Mouse (Mus musculus): ENCODE measurements around the gene Mboat2. TPM values are rescaled to one million over a fixed set of nuclear protein-coding genes. Genes with fewer than 3 reads are reported as not detected.
A peak's percentile ranks its signal among the peaks of the same experiment; 100 is the strongest.

The Mboat2 gene
- polyA plus RNA-seq, 1 experiment from 2014 or later, result 49.6 TPM

DNA sequence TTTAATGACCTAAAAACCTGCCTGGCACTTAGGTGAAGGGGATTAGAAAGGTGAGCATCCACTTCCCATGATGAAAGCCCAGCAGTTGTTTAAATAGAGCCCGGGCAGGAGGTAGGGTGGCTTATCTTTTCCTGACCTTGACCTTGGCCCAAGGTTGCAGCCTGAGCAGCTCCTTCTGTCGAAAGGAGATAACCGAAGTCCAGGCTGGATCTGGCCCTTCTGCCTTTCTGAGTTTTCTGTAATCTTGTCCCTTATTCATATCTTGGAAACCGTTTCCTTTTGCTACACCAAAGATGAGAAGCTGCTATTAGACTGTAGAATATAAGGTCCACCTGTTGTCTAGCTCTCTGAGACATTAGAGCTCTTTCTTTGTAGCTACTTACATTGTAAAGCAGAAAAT, 61.9 kb downstream of the Mboat2 start:
- 82% methylated on average over 4 of the region's 4 CpGs for WGBS
- H3K27ac ChIP-seq, result no peak overlapping the region
- H3K27me3 ChIP-seq (ENCODE audit: low read depth, poor library complexity, severe bottlenecking), result no peaks in the 10 kb centered on the region
- peaks cover 57% of the 10 kb centered on the region for H3K36me3 ChIP-seq
- H3K4me3 ChIP-seq, result no peak overlapping the region
- DNase-seq (ENCODE audit: low spot score), result no peak
- H3K4me1 ChIP-seq, result peaks cover 16% of the 10 kb centered on the region
- H3K9me3 ChIP-seq (replicated peaks), result no peaks in the 10 kb centered on the region

DNA sequence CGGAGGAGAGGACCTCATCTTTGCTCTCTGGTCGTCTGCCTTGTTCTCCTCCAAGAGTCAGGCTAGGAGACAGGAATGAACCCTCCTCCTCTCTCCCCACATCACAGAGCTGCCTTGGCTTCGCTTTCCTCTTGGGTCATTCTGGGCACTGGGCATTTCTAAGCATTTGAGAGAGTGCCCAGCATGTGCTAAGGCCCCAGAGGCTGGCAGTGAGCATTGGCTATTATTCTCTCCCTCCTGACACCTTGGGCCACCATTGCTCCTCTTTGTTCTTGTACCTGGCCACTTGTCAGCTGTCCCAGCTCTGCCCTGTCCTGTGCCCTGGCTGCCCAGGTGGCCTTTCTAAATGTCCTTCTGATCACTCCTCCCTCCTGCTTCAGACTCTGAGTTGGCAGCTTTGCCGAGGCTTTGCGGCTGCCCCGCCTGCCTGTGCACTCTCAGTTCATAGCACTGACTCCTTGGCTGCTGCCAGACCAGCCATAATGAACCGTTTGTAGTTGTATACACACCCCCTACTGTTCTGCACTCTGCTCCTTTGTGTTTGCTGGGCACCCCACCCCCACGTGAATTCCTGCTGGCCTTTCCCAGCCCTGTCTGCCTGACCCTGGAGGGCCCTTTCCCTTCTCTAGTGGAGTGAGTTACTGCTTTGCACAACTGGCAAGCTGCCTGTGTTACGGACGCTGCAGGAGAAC, 63.2 kb downstream of the Mboat2 start:
- no peaks in the 10 kb centered on the region for H3K27me3 ChIP-seq (ENCODE audit: low read depth, poor library complexity, severe bottlenecking)
- H3K27ac ChIP-seq, result peak overlapping the region; percentile 80
- peaks cover 14% of the 10 kb centered on the region for H3K4me1 ChIP-seq
- peak; percentile 56 for DNase-seq (ENCODE audit: low spot score)
- H3K9me3 ChIP-seq (replicated peaks), result no peaks in the 10 kb centered on the region
- H3K4me3 ChIP-seq, result no peak overlapping the region
- WGBS, result 47% methylated on average over 10 of the region's 10 CpGs
- H3K36me3 ChIP-seq, result peaks cover 55% of the 10 kb centered on the region

DNA sequence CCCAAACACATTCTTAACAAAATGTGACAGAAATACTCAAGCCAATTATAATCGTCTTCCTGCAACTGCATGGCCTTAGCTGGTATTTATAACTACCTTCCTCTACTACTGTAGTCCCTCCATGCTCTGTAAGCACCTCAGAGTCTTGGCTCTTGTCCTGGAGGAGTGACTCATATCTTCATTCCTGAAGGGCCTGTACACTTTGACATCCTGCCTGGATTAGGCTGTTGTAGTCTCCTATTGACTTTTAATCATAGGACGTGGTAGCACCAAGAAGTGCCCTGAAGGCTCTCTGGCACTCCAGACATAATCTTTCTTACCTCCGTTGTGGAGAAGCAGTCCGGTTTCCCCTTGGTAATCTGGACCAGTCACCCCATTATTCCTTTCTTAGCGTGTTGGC, 64.7 kb downstream of the Mboat2 start:
- 93% methylated on average over 5 of the region's 5 CpGs for WGBS
- Histone ChIP-seq H3K4me1 (peaks cover 18% of the 10 kb centered on the region), H3K36me3 (peaks cover 60% of the 10 kb centered on the region), H3K4me3 (no peak overlapping the region), H3K27ac (no peak overlapping the region), H3K27me3 (ENCODE audit: low read depth, poor library complexity, severe bottlenecking) (no peaks in the 10 kb centered on the region), H3K9me3 (replicated peaks) (no peaks in the 10 kb centered on the region)
- DNase-seq (ENCODE audit: low spot score), result no peak

DNA sequence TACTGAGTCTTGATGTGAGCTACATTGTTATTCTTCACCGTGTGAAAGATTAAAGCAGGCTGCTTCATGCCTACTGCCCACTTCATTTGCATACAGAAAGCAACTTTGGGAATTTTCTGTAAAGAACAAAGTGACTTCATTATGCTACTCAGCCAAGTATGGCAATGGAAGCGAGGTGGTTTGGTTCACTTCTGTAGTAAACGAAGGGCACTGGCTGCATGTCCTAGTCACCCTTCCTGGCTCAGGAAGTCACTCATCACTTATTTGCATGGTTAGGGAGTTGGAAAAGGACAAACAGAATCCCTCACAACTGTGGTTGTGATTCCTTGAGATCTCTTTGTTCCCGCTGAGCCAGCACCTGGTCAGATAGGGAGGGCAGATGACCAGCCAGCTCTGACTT, 66.7 kb downstream of the Mboat2 start:
- Histone ChIP-seq H3K27me3 (ENCODE audit: low read depth, poor library complexity, severe bottlenecking) (no peaks in the 10 kb centered on the region), H3K4me1 (peaks cover 18% of the 10 kb centered on the region), H3K27ac (no peak overlapping the region), H3K9me3 (replicated peaks) (no peaks in the 10 kb centered on the region), H3K4me3 (no peak overlapping the region), H3K36me3 (peaks cover 56% of the 10 kb centered on the region)
- 85% methylated on average over 4 of the region's 4 CpGs for WGBS
- no peak for DNase-seq (ENCODE audit: low spot score)

- no peaks in the 10 kb centered on the region for H3K27me3 ChIP-seq (ENCODE audit: low read depth, poor library complexity, severe bottlenecking)
- peaks cover 60% of the 10 kb centered on the region for H3K36me3 ChIP-seq
- H3K4me1 ChIP-seq, result peaks cover 18% of the 10 kb centered on the region
- no peak overlapping the region for H3K4me3 ChIP-seq
- WGBS, result 95% methylated on average over 9 of the region's 9 CpGs
- DNase-seq (ENCODE audit: low spot score), result no peak
- no peaks in the 10 kb centered on the region for H3K9me3 ChIP-seq (replicated peaks)
- H3K27ac ChIP-seq, result no peak overlapping the region
Measured at GRCm38 (mm10) chr12:24898226-24898625, 67.5 kb downstream of the Mboat2 start.

GRCm38 (mm10) chr12:24899636-24900035, 69.0 kb downstream of the Mboat2 start:
- no peak for DNase-seq (ENCODE audit: low spot score)
- H3K4me3 ChIP-seq, result no peak overlapping the region
- no peaks in the 10 kb centered on the region for H3K27me3 ChIP-seq (ENCODE audit: low read depth, poor library complexity, severe bottlenecking)
- peaks cover 5% of the 10 kb centered on the region for H3K4me1 ChIP-seq
- peaks cover 66% of the 10 kb centered on the region for H3K36me3 ChIP-seq
- 87% methylated on average over 10 of the region's 10 CpGs for WGBS
- H3K9me3 ChIP-seq (replicated peaks), result no peaks in the 10 kb centered on the region
- H3K27ac ChIP-seq, result no peak overlapping the region

DNA sequence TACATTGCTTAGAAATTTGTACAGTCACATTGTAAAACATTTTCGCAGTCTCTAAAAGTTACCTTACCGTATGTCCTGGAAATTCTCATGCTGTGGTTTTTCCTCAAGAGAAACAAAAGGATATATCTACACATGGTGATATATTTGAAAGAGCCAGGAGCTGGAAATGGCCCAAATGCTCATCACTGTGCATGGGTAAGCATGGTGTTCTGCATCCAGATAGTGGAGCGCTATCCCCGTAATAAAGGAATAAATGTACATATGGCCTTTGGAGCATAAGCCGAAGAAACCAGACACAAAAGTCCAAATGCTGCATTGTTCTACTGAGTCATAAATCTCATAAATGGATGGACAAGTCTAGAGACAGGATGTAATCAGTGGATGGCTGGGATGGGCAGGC, 72.1 kb downstream of the Mboat2 start:
- Histone ChIP-seq H3K4me3 (no peak overlapping the region), H3K36me3 (peaks cover 55% of the 10 kb centered on the region), H3K4me1 (0 out of 2 replicates have a peak, but pooled peaks cover 4% of the 10 kb centered on the region), H3K27ac (no peak overlapping the region), H3K27me3 (ENCODE audit: low read depth, poor library complexity, severe bottlenecking) (no peaks in the 10 kb centered on the region), H3K9me3 (replicated peaks) (no peaks in the 10 kb centered on the region)
- DNase-seq (ENCODE audit: low spot score), result no peak
- WGBS, result 93% methylated on average over 5 of the region's 5 CpGs

- Histone ChIP-seq H3K27me3 (ENCODE audit: low read depth, poor library complexity, severe bottlenecking) (no peaks in the 10 kb centered on the region), H3K9me3 (replicated peaks) (no peaks in the 10 kb centered on the region), H3K27ac (no peak overlapping the region), H3K36me3 (peaks cover 37% of the 10 kb centered on the region), H3K4me1 (peaks cover 13% of the 10 kb centered on the region), H3K4me3 (no peak overlapping the region)
- DNase-seq (ENCODE audit: low spot score), result no peak
- 95% methylated on average over 2 of the region's 2 CpGs for WGBS
Measured at GRCm38 (mm10) chr12:24907894-24908293, 77.2 kb downstream of the Mboat2 start.

DNA sequence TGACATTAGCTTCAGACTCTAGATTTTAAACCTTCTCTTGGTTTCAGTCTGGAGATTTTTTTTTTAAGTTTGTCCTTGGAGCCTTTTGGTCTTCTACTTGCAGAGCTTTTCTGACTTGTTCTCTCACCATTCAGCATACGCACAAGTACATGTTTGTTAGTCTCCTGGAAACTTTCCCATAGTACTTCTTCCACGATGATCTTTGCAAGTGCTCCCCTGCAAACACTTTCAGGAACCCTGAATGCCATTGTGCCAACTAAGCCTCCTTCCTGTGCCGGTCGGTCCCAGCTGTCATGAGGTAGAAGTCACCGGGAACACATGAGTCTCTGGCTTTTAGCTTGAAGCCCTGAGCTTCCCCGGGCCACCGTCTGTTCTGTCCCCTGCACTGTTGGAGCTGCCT, 79.0 kb downstream of the Mboat2 start:
- Histone ChIP-seq H3K27me3 (ENCODE audit: low read depth, poor library complexity, severe bottlenecking) (no peaks in the 10 kb centered on the region), H3K9me3 (replicated peaks) (no peaks in the 10 kb centered on the region), H3K4me3 (no peak overlapping the region), H3K27ac (no peak overlapping the region), H3K4me1 (peaks cover 21% of the 10 kb centered on the region), H3K36me3 (peaks cover 31% of the 10 kb centered on the region)
- WGBS, result 94% methylated on average over 7 of the region's 7 CpGs
- DNase-seq (ENCODE audit: low spot score), result no peak

DNA sequence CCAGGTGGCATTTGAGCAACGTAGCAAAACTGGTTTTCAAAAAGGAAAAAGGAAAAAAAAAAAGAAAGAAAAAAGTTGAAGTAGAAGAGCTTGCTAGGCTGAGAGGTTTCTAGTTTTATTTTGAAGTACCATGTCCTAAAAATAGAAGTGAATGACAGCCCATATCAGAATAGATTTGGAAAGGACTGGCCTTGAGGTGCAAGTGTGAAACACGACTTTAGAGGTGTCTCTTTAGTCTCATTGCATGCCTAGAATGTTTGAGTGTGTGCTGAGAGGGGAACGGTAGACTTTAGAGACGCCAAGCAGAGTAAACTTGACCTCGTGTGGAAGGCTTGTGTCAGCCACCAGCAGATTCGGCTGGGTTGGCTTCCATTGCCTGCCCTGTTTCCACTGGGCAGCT, 81.5 kb downstream of the Mboat2 start:
- H3K36me3 ChIP-seq, result peaks cover 47% of the 10 kb centered on the region
- no peak overlapping the region for H3K4me3 ChIP-seq
- DNase-seq (ENCODE audit: low spot score), result no peak
- H3K27me3 ChIP-seq (ENCODE audit: low read depth, poor library complexity, severe bottlenecking), result no peaks in the 10 kb centered on the region
- peak overlapping the region; percentile 56 for H3K27ac ChIP-seq
- peaks cover 21% of the 10 kb centered on the region for H3K4me1 ChIP-seq
- H3K9me3 ChIP-seq (replicated peaks), result no peaks in the 10 kb centered on the region
- 82% methylated on average over 6 of the region's 6 CpGs for WGBS

DNA sequence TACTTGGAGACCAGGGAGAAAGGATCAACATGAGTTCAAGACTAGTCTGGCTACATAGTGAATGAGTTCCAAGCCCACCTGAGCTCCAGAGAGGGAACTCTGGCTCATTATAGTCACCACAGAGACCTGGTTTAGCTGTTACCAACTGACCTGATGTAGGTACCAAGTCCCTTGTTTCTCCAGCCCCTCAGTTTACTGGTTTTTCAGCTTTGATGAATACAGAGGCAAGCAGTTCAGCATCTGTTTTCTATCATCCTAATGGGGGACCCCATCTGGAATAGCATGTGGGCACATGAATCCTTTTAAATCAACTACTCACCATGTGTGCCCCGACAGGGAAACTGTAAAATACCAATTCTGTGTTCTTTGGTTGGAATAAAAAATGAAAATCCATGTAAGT, 82.2 kb downstream of the Mboat2 start:
- WGBS, result 24% methylated on average over 1 of the region's 1 CpGs
- H3K27ac ChIP-seq, result peak overlapping the region; percentile 56
- peaks cover 21% of the 10 kb centered on the region for H3K4me1 ChIP-seq
- no peaks in the 10 kb centered on the region for H3K9me3 ChIP-seq (replicated peaks)
- H3K4me3 ChIP-seq, result no peak overlapping the region
- no peaks in the 10 kb centered on the region for H3K27me3 ChIP-seq (ENCODE audit: low read depth, poor library complexity, severe bottlenecking)
- DNase-seq (ENCODE audit: low spot score), result peak; percentile 46
- peaks cover 47% of the 10 kb centered on the region for H3K36me3 ChIP-seq

- Histone ChIP-seq H3K4me3 (no peak overlapping the region), H3K4me1 (no peaks in the 10 kb centered on the region), H3K27me3 (ENCODE audit: low read depth, poor library complexity, severe bottlenecking) (no peaks in the 10 kb centered on the region), H3K36me3 (peaks cover 44% of the 10 kb centered on the region), H3K27ac (no peak overlapping the region), H3K9me3 (replicated peaks) (no peaks in the 10 kb centered on the region)
- DNase-seq (ENCODE audit: low spot score), result no peak
- WGBS, result 89% methylated on average over 12 of the region's 12 CpGs
Measured at GRCm38 (mm10) chr12:24918575-24919262, 88.0 kb downstream of the Mboat2 start.

DNA sequence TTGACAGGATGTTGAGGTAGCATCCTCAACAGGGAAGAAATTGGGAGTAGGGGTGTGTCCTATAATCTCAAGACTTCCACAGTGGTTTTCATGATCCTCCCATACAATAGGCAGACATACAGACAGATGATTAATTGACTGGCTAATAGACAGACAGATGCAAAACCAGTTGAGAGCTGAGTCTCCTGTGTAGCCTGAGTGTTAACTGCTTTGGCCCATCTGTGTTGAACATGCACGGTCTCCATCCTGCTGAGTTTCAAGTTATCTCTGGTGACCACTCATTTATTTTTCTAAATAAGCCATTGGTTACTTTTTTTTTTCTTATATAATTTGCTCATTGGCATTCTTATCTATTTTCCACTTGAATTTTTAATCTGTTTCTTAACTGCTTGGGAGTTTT, 90.2 kb downstream of the Mboat2 start:
- Histone ChIP-seq H3K36me3 (peaks cover 28% of the 10 kb centered on the region), H3K27me3 (ENCODE audit: low read depth, poor library complexity, severe bottlenecking) (no peaks in the 10 kb centered on the region), H3K4me1 (no peaks in the 10 kb centered on the region), H3K4me3 (no peak overlapping the region), H3K27ac (no peak overlapping the region), H3K9me3 (replicated peaks) (no peaks in the 10 kb centered on the region)
- no peak for DNase-seq (ENCODE audit: low spot score)
- WGBS, result 95% methylated on average over 1 of the region's 1 CpGs
